Mouse (Mus musculus): ENCODE results near the gene Sap18.
"Not testable (repeated sequence)": the region's sequence is repeated elsewhere in the genome, so short reads cannot be mapped to it uniquely, and the experiment has no call there.

Gene Sap18

GRCm38 (mm10) chr14:57827284-57827683, 29.3 kb downstream of the Sap18 start:
- no peak for DNase-seq

GRCm38 (mm10) chr14:57833526-57833925, 35.5 kb downstream of the Sap18 start:
- DNase-seq = peak in 1 of 2 experiments; percentile 9

DNA sequence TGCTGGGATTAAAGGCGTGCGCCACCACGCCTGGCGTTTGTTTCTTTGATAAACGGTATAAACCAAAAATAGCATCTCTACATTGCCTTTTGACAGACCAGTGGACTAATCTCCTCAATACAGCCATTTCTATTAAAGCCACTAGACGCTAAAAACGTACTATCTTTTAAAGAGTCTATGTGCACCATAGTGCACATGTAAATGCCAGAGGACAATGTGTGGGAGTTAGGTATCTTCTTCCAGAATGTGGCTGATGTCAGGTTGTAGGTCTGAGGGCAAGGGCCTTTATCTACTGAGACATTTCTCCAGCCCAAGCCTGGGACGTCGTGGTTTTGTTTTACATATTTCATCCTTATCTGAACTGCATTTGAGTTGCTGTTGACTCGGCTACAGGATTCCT, 37.2 kb downstream of the Sap18 start:
- DNase-seq = no peak

GRCm38 (mm10) chr14:57844535-57844934, 46.6 kb downstream of the Sap18 start:
- no peak for DNase-seq

DNA sequence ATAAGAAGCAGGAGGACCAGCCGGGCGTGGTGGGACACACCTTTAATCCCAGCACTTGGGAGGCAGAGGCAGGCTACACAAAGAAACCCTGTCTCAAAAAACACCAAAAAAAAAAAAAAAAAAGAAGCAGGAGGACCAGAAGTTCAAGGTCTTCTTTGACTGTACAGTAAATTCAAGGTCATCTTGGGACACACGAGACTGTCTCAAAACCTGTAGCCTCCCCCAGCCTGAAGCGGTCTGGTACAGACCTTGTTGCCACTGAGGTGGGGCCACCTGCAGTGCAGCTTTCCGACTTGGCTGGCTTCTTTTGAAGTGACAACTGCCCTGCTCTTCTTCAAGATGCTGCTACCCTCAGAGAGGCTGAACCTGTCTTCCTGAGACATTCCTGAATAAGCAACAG, 50.1 kb downstream of the Sap18 start:
- not testable (repeated sequence) for DNase-seq

GRCm38 (mm10) chr14:57848646-57849045, 50.7 kb downstream of the Sap18 start:
- DNase-seq = no peak

DNA sequence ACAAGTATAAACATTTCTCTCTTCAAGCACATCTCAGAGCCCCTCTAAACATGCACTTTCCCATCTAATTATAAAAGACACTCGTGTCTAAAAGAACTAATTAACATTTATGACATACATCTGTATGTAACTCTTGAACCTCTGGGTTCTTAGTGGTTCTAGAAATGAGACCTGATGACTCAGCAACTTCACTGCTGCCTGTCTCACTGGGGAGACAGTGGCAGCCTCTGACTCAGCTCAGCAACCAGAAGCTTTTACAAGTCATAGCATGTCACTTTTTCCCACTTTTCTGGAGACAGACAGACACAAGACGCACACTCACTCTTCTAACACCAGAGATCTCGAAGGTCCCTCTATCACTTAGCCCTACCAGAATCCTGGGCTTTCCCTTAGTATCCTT, 52.4 kb downstream of the Sap18 start:
- DNase-seq = no peak

- DNase-seq = no peak
Observed at GRCm38 (mm10) chr14:57852961-57853360, 55.0 kb downstream of the Sap18 start.

GRCm38 (mm10) chr14:57856037-57856436, 58.1 kb downstream of the Sap18 start:
- not testable (repeated sequence) for DNase-seq

All from kidney, postnatal 36 days (tissue).